ENCODE assay signal across 32 mouse cellular contexts in the genomic region with DNA sequence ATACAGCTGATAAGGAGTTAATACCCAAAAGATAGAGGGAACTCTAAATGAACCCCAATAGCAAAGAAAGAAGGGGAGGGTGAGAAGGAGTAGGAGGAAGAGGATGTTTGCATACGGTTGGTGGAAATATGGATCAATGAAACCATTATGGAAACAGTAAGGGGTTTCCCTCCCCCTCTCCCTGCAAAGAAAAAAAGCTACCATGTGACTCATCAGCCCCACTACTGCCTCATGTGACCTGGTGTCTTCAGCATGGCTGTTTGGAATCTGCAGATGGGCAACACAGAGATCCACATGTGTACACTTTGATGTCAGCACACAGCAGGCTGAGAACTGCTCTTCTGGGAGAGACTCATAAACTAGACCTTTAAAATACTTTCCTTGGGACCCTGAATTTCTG.
"Had no signal": no experiment of that assay in that cellular context is flagged by ENCODE, and none has a peak within 500 bp of the region (broad histone marks: within the 10 kb centered on the region; RNA-seq: fewer than 3 reads in every experiment).

No protein-coding gene starts in this region.

- H3K4me3 ChIP-seq: limb, embryonic 10.5 days; limb, embryonic 12.5 days; limb, embryonic 13.5 days; limb, embryonic 15.5 days; liver, embryonic 12.5 days; liver, embryonic 13.5 days; liver, embryonic 15.5 days; lung, embryonic 15.5 days; megakaryocyte, embryonic 14.5 days; midbrain, embryonic 10.5 days; midbrain, embryonic 12.5 days; midbrain, embryonic 13.5 days; midbrain, embryonic 15.5 days; myocyte; neural tube, embryonic 12.5 days had no signal

- H3K36me3 ChIP-seq: limb, embryonic 10.5 days; limb, embryonic 12.5 days; limb, embryonic 13.5 days; limb, embryonic 15.5 days; liver, embryonic 12.5 days; liver, embryonic 13.5 days; liver, embryonic 15.5 days; lung, embryonic 15.5 days; midbrain, embryonic 10.5 days; midbrain, embryonic 12.5 days; midbrain, embryonic 13.5 days; midbrain, embryonic 15.5 days; neural tube, embryonic 12.5 days had no signal

- H3K9ac ChIP-seq: limb, embryonic 12.5 days; limb, embryonic 13.5 days; limb, embryonic 15.5 days; liver, embryonic 12.5 days; liver, embryonic 13.5 days; liver, embryonic 14.5 days; liver, embryonic 15.5 days; liver, postnatal 0 days; lung, embryonic 14.5 days; lung, embryonic 15.5 days; midbrain, embryonic 12.5 days; midbrain, embryonic 13.5 days; midbrain, embryonic 15.5 days; neural tube, embryonic 12.5 days had no signal

- DNase-seq: left cerebral cortex, postnatal 4 days; liver; liver, embryonic 13.5 days; liver, postnatal 0 days; lung, adult 18-20 months; lung, adult 2 months; lung, embryonic 14.5 days; lung, postnatal 10 days; lung, postnatal 14 days; lung, postnatal 36 days; lung, postnatal 4 days; midbrain, embryonic 14.5 days had no signal

- H3K4me1 ChIP-seq: limb, embryonic 10.5 days; limb, embryonic 15.5 days; liver, embryonic 12.5 days; liver, embryonic 13.5 days; liver, embryonic 15.5 days; lung, embryonic 15.5 days; midbrain, embryonic 10.5 days; midbrain, embryonic 12.5 days; midbrain, embryonic 13.5 days; midbrain, embryonic 15.5 days; neural tube, embryonic 12.5 days had no signal

- H3K4me2 ChIP-seq: limb, embryonic 12.5 days; limb, embryonic 13.5 days; limb, embryonic 15.5 days; liver, embryonic 11.5 days; liver, embryonic 12.5 days; liver, embryonic 13.5 days; liver, embryonic 15.5 days; lung, embryonic 14.5 days; lung, embryonic 15.5 days; midbrain, embryonic 11.5 days; midbrain, embryonic 12.5 days; midbrain, embryonic 13.5 days; midbrain, embryonic 15.5 days; neural tube, embryonic 12.5 days had no signal

- H3K9me3 ChIP-seq: limb, embryonic 10.5 days; limb, embryonic 12.5 days; limb, embryonic 13.5 days; limb, embryonic 15.5 days; liver, embryonic 12.5 days; liver, embryonic 13.5 days; liver, embryonic 15.5 days; lung, embryonic 15.5 days; megakaryocyte, embryonic 14.5 days; midbrain, embryonic 10.5 days; midbrain, embryonic 12.5 days; midbrain, embryonic 13.5 days; midbrain, embryonic 15.5 days; neural tube, embryonic 12.5 days had no signal

- H3K27me3 ChIP-seq: limb, embryonic 12.5 days; limb, embryonic 13.5 days; limb, embryonic 15.5 days; liver, embryonic 12.5 days; liver, embryonic 13.5 days; liver, embryonic 15.5 days; lung, embryonic 15.5 days; megakaryocyte, embryonic 14.5 days; midbrain, embryonic 12.5 days; midbrain, embryonic 13.5 days; midbrain, embryonic 15.5 days; neural tube, embryonic 12.5 days had no signal

- ATAC-seq: liver, embryonic 12.5 days; liver, postnatal 0 days; lung, postnatal 0 days; midbrain, embryonic 13.5 days; midbrain, embryonic 15.5 days; midbrain, embryonic 16.5 days had no signal

- H3K27ac ChIP-seq: limb, embryonic 10.5 days; limb, embryonic 12.5 days; limb, embryonic 13.5 days; limb, embryonic 15.5 days; liver, embryonic 12.5 days; liver, embryonic 13.5 days; liver, embryonic 14.5 days; liver, embryonic 15.5 days; lung, embryonic 15.5 days; macrophage; midbrain, embryonic 10.5 days; midbrain, embryonic 12.5 days; midbrain, embryonic 13.5 days; midbrain, embryonic 15.5 days; neural tube, embryonic 12.5 days had no signal
